Mouse (Mus musculus) activated CD4-positive, CD25-positive, alpha-beta regulatory T cell, adult 4 months (primary cell): ENCODE results near the gene Plekhm2. TPM values are rescaled to one million over a fixed set of nuclear protein-coding genes. Genes with fewer than 3 reads are reported as not detected.
A peak's percentile ranks its signal among the peaks of the same experiment; 100 is the strongest.

Source experiments
- ATAC-seq: one replicate; pipeline ENCODE4 v1.8.0; 2017
- polyA plus RNA-seq, 2 experiments: library from polyadenylated mRNA; unstranded; fragments of 100-300 nt; shearing (Covaris generic); gene quantifications; one replicate each; pipeline ENCODE4 v1.2.1; 2017

Plekhm2 gene
- polyA plus RNA-seq, 2 experiments from 2014 or later = 3.3 to 3.4 TPM

DNA sequence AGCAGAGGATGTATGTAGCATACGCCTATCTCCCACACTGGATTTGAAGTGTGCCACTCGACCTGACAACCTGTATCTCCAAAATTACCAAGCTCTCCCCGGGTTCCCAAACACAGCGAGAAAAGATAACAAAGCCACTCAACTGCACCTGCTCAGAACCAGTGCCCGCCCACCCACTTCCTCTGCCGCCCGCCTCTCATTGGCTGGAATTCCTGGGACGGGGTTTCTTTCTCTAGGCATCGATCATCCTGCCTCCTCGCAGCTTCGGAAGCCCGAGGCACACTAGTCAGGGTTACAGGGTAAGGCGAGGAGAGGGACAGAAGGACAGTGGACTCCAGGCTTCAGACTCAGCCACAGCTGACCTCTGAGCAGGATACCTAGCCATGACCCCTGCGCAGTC is 36.0 kb downstream of the Plekhm2 start:
- ATAC-seq = no peak

DNA sequence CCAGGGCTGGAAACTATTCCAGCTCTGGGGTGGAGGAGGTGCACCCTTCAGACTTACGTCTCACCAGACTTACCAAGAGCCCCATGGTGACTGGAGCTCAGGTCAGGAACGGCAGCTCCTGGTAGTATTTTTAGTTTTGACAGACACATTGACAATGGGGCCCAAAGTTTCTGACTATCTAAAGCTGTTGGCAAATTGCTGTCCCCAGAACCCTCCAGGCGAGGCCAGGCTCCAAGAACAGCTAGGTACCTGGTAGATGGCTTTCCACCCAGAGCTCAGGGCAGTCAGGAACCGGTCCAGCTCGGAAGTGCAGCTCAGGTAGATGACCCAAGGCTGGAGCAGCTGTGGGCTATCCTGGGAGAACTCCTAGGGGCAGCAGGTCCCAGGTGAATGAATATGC is 37.2 kb downstream of the Plekhm2 start:
- ATAC-seq = no peak

GRCm38 (mm10) chr4:141625774-141626550 is 38.7 kb downstream of the Plekhm2 start:
- no peak for ATAC-seq

- peak; percentile 83 for ATAC-seq
Observed at GRCm38 (mm10) chr4:141624983-141625773, 39.5 kb downstream of the Plekhm2 start.

GRCm38 (mm10) chr4:141624134-141624533 is 40.6 kb downstream of the Plekhm2 start:
- no peak for ATAC-seq

DNA sequence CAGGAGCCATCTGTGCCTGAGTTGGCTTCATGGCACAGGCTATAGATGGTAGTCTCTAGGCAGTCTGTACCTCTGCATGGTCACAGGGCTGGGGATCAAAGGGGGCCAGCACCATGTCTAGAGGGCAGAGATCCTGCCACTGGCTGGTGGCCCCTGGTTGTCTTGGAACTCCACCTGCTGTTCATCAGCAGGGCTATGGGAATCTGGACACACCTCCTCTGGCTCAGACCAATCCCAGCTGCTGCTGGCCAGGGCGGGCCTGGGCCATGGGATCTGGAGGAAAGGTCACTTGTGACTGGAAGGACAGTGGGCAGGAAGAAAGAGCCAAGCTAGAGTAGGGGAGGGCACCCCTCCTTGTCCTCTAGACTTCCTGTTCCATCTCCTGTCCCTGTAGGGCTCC is 41.0 kb downstream of the Plekhm2 start, which contains the start of gene Slc25a34:
Slc25a34 (minus strand) TSS at position 156 of the 400 bp plus-strand sequence.
- ATAC-seq = no peak

DNA sequence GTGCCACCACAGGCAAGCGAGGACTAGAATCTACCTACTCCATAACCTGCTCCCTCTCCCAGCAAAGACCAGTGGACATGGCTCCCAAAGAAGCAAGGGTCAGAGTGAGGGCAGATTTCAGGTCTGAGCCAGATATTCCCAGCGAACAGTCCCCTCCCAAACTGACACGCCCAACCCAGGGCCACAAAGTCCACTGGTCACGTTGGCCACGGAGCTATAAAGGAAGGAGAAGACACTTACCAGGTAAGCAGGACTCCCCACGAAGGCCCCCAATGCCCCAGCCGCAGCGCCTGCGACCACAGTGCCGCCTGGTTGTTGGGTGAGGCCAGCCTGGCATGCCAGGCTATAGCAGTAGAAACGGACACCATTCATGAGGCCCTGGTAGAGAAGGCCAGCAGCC is 41.7 kb downstream of the Plekhm2 start:
- ATAC-seq = no peak

DNA sequence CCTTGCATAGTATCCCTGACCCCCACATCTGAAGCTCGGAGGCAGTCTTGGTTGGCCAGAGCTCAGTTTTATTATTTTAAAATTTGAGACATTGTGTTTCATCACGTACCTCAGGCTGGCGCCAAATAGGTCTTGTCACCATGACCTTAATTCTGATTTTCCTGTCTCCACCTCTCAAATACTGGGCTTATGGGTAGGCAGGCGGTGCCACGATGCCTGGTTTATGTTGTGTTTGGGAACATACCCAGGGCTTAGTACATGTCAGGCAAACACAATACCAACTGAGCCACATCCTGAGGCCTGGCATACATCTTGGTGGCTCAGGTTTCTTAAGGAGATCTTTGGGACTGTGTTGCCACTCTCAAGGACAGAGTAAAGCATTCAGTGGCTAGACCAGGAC is 42.1 kb downstream of the Plekhm2 start:
- ATAC-seq = no peak

- ATAC-seq = no peak
Observed at GRCm38 (mm10) chr4:141622091-141622490, 42.6 kb downstream of the Plekhm2 start.

DNA sequence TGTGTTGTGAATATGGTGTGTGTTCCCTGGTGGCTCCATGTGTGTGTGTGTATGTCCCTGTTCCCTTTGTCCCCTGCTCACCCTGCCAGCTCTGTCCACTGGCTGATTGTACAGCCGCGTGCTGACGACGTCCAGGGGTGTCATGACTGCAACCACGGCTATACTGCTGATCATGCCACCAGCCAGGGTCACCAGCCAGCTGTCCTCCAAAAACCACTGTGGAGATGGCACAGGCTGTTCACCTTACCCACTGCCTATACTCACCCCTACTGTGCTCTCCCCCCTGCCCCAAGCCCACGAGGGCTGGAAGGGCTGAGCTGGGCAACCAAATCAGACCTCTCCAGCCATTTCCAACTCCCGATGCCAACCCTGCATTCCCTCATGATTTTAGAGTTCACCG is 43.4 kb downstream of the Plekhm2 start:
- ATAC-seq = no peak

DNA sequence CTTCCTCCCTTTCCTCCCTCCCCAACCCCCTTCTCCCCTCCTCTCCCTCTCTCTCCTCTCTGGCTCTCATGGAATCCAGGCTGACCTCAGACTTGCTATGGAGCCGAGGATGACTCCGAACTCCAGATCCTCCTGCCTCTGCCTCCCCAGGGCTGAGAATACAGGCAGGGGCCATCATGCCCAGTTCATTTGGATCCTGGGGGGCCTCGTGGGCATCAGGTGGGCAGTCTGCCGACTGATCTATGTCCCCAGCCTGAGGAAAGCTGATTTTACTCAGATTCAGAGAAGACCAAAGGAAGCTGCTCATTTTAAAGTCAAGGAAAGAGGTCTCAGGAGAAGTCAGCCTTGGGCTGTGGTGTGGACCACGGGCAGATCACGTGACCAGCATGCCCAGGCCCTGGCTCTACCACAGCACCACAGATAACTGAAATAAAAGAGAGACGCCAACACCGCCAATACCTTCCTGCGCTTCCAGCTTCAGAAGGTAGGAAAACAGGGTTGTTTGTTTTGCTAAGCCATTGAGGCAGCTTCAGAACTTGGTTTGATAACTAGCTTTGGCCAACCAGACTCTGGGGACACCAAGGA is 45.3 kb downstream of the Plekhm2 start:
- ATAC-seq = no peak

DNA sequence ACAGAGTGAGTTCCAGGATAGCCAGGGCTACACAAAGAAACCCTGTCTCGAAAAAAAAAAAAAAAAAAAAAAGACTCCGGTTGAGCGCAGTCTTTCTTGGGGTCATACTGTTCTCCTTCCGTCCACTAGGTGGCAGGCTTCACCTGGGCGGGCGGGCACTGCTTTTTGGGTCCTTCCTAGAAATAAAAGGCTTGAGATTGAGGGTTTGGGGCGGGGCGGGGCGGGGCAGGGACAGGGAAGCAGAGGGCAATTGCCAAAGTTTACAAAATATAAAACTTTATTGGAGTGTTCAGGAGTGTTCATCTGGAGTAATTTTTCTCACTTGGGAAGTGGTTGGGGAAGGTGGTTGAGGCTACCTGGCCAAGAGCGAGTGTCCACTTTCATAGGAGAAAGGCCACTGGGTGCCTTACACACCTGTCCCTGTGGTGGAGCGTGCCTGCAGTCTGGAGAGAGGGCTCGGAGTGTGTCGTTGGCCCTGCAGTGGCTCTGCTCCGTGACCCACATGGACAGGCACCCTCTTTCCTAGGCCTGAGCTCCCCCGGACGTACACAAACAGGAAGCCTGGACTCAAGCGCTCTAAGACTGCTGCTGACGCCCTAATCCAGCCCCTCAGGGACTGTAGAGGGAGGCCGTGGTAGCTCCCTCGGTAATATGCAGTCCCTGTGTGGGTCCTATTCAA is 46.0 kb downstream of the Plekhm2 start, which contains the start of gene Tmem82:
Tmem82 (minus strand) TSS at position 69 of the 679 bp plus-strand sequence.
- peak; percentile 76 for ATAC-seq

GRCm38 (mm10) chr4:141617863-141618564 is 46.7 kb downstream of the Plekhm2 start:
- peak; percentile 14 for ATAC-seq

DNA sequence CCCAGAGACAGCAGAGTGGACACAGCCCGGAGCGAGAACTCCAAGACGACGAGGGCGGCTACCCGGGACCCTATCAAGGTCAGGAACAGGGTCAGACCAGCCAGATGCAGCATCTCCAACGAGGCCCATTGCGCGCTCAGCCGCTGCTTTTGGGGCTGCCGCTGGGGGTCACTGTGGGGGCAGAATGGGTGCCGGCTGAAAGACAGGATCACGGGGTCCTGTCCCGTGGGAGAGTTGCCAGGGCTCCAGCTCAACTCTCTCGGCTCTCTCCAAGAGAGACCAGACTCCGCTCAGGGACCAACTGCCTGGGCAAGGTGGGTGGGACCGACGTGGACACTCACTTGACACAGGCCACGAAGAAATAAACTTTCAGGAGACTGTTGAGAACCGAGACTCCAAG is 47.4 kb downstream of the Plekhm2 start:
- peak; percentile 38 for ATAC-seq

GRCm38 (mm10) chr4:141616811-141617210 is 47.9 kb downstream of the Plekhm2 start:
- ATAC-seq = no peak

- ATAC-seq = no peak
Observed at GRCm38 (mm10) chr4:141614946-141615345, 49.8 kb downstream of the Plekhm2 start.

- no peak for ATAC-seq
Observed at GRCm38 (mm10) chr4:141609538-141609937, 55.2 kb downstream of the Plekhm2 start.

GRCm38 (mm10) chr4:141605861-141606260 is 58.8 kb downstream of the Plekhm2 start, which contains the start of gene Fblim1:
Gene Fblim1 (minus strand): TSS chr4:141606096.
- ATAC-seq = no peak

- no peak for ATAC-seq
Observed at GRCm38 (mm10) chr4:141605421-141605820, 59.3 kb downstream of the Plekhm2 start.

GRCm38 (mm10) chr4:141604493-141604892 is 60.2 kb downstream of the Plekhm2 start:
- no peak for ATAC-seq

GRCm38 (mm10) chr4:141603921-141604320 is 60.8 kb downstream of the Plekhm2 start:
- no peak for ATAC-seq
